Mouse (Mus musculus): ENCODE results near the gene Marcks. TPM values are rescaled to one million over a fixed set of nuclear protein-coding genes. Genes with fewer than 3 reads are reported as not detected.

Marcks gene
- total RNA-seq (2014; fragmentation: Nextera tagmentation) (not detected in 2 replicates), total RNA-seq (2017) (0.98 and 0.99 TPM in 2 replicates), polyA plus RNA-seq (2012) (not detected in 2 replicates)

GRCm38 (mm10) chr10:37138778-37139442 lies at the start of gene Marcks:
TSS of gene Marcks (minus strand) at chr10:37138920.
- H3K9me3 ChIP-seq (replicated peaks), result peaks cover 14% of the 10 kb centered on the region
- peak; percentile 30; the same call in 1 of the 2 replicates for ATAC-seq (ENCODE audit: extremely low read depth, insufficient number of reproducible peaks, low FRiP score, poor library complexity, severe bottlenecking)
- peaks cover 18% of the 10 kb centered on the region for H3K27me3 ChIP-seq (ENCODE audit: insufficient read depth, low read length)

GRCm38 (mm10) chr10:37177071-37177470 lies 38.4 kb upstream of the Marcks start:
- H3K4me1 ChIP-seq (ENCODE audit: insufficient read depth, low read depth, low read length), result no peaks in the 10 kb centered on the region
- TF ChIP-seq POLR2AphosphoS5 (IDR thresholded peaks at IDR 0.05; ENCODE audit: insufficient replicate concordance, low read depth, low read length) (no peak), TAL1 (conservative IDR thresholded peaks at IDR 0.05; ENCODE audit: low read depth, low read length) (no peak), GATA2 (IDR thresholded peaks at IDR 0.05; ENCODE audit: borderline replicate concordance, low read depth, low read length) (no peak), CTCF (IDR thresholded peaks at IDR 0.05; ENCODE audit: low read depth, low read length) (no peak), GATA1 (IDR thresholded peaks at IDR 0.05; ENCODE audit: borderline replicate concordance, low read length) (no peak)
- no peaks in the 10 kb centered on the region for H3K36me3 ChIP-seq (replicated peaks)
- no peak for DNase-seq (ENCODE audit: low spot score)
- H3K27me3 ChIP-seq (ENCODE audit: insufficient read depth, low read length), result peaks cover 2% of the 10 kb centered on the region; the same call in 1 of the 2 replicates
- no peak overlapping the region for H3K4me3 ChIP-seq (ENCODE audit: low read depth, low read length)
- no peak for ATAC-seq (ENCODE audit: extremely low read depth, insufficient number of reproducible peaks, low FRiP score, poor library complexity, severe bottlenecking)
- no peaks in the 10 kb centered on the region for H3K9me3 ChIP-seq (replicated peaks)

More at GRCm38 (mm10) chr10:37138778-37139442, at the start of gene Marcks:
- H3K4me3 ChIP-seq (ENCODE audit: low read depth, low read length), result peak within 1 kb of the TSS; percentile 59
- H3K4me1 ChIP-seq (ENCODE audit: insufficient read depth, low read depth, low read length), result peaks cover 10% of the 10 kb centered on the region
- TF ChIP-seq CTCF (IDR thresholded peaks at IDR 0.05; ENCODE audit: low read depth, low read length) (no peak), GATA1 (IDR thresholded peaks at IDR 0.05; ENCODE audit: borderline replicate concordance, low read length) (no peak), TAL1 (conservative IDR thresholded peaks at IDR 0.05; ENCODE audit: low read depth, low read length) (no peak), POLR2AphosphoS5 (IDR thresholded peaks at IDR 0.05; ENCODE audit: insufficient replicate concordance, low read depth, low read length) (no peak), GATA2 (IDR thresholded peaks at IDR 0.05; ENCODE audit: borderline replicate concordance, low read depth, low read length) (no peak)
- DNase-seq (ENCODE audit: low spot score), result peak; percentile 32
- no peaks in the 10 kb centered on the region for H3K36me3 ChIP-seq (replicated peaks)

GRCm38 (mm10) chr10:37172416-37172950 lies 33.8 kb upstream of the Marcks start:
- ATAC-seq (ENCODE audit: extremely low read depth, insufficient number of reproducible peaks, low FRiP score, poor library complexity, severe bottlenecking) (no peak), DNase-seq (ENCODE audit: low spot score) (no peak)
- Histone ChIP-seq H3K36me3 (replicated peaks) (no peaks in the 10 kb centered on the region), H3K4me1 (ENCODE audit: insufficient read depth, low read depth, low read length) (no peaks in the 10 kb centered on the region), H3K27me3 (ENCODE audit: insufficient read depth, low read length) (peaks cover 6% of the 10 kb centered on the region), H3K9me3 (replicated peaks) (no peaks in the 10 kb centered on the region), H3K4me3 (ENCODE audit: low read depth, low read length) (no peak overlapping the region)
- no peak for TF ChIP-seq CTCF (IDR thresholded peaks at IDR 0.05; ENCODE audit: low read depth, low read length)

- Histone ChIP-seq H3K36me3 (replicated peaks) (no peaks in the 10 kb centered on the region), H3K4me3 (ENCODE audit: low read depth, low read length) (no peak overlapping the region), H3K27me3 (ENCODE audit: insufficient read depth, low read length) (peaks cover 6% of the 10 kb centered on the region), H3K9me3 (replicated peaks) (no peaks in the 10 kb centered on the region), H3K4me1 (ENCODE audit: insufficient read depth, low read depth, low read length) (no peaks in the 10 kb centered on the region)
- DNase-seq (ENCODE audit: low spot score) (no peak), ATAC-seq (ENCODE audit: extremely low read depth, insufficient number of reproducible peaks, low FRiP score, poor library complexity, severe bottlenecking) (no peak)
- TF ChIP-seq CTCF (IDR thresholded peaks at IDR 0.05; ENCODE audit: low read depth, low read length) (no peak), POLR2AphosphoS5 (IDR thresholded peaks at IDR 0.05; ENCODE audit: insufficient replicate concordance, low read depth, low read length) (no peak), TAL1 (conservative IDR thresholded peaks at IDR 0.05; ENCODE audit: low read depth, low read length) (no peak), GATA2 (IDR thresholded peaks at IDR 0.05; ENCODE audit: borderline replicate concordance, low read depth, low read length) (no peak)
These were observed 33.1 kb upstream of the Marcks start for GRCm38 (mm10) chr10:37171711-37172415.

- ATAC-seq (ENCODE audit: extremely low read depth, insufficient number of reproducible peaks, low FRiP score, poor library complexity, severe bottlenecking) (no peak), DNase-seq (ENCODE audit: low spot score) (no peak)
- no peak for TF ChIP-seq CTCF (IDR thresholded peaks at IDR 0.05; ENCODE audit: low read depth, low read length)
- no peak for TF ChIP-seq GATA1 (IDR thresholded peaks at IDR 0.05; ENCODE audit: borderline replicate concordance, low read length)
- TF ChIP-seq TAL1 (conservative IDR thresholded peaks at IDR 0.05; ENCODE audit: low read depth, low read length), result no peak
- no peak for TF ChIP-seq GATA2 (IDR thresholded peaks at IDR 0.05; ENCODE audit: borderline replicate concordance, low read depth, low read length)
- no peak for TF ChIP-seq POLR2AphosphoS5 (IDR thresholded peaks at IDR 0.05; ENCODE audit: insufficient replicate concordance, low read depth, low read length)
- H3K4me3 ChIP-seq (ENCODE audit: low read depth, low read length), result no peak overlapping the region
- H3K27me3 ChIP-seq (ENCODE audit: insufficient read depth, low read length), result peaks cover 6% of the 10 kb centered on the region
- no peaks in the 10 kb centered on the region for H3K4me1 ChIP-seq (ENCODE audit: insufficient read depth, low read depth, low read length)
- H3K9me3 ChIP-seq (replicated peaks), result no peaks in the 10 kb centered on the region
- H3K36me3 ChIP-seq (replicated peaks), result no peaks in the 10 kb centered on the region
These were observed 32.2 kb upstream of the Marcks start for GRCm38 (mm10) chr10:37170878-37171277.

- ATAC-seq (ENCODE audit: extremely low read depth, insufficient number of reproducible peaks, low FRiP score, poor library complexity, severe bottlenecking) (no peak), DNase-seq (ENCODE audit: low spot score) (no peak)
- H3K4me1 ChIP-seq (ENCODE audit: insufficient read depth, low read depth, low read length), result no peaks in the 10 kb centered on the region
- peaks cover 6% of the 10 kb centered on the region for H3K27me3 ChIP-seq (ENCODE audit: insufficient read depth, low read length)
- TF ChIP-seq GATA1 (IDR thresholded peaks at IDR 0.05; ENCODE audit: borderline replicate concordance, low read length) (no peak), POLR2AphosphoS5 (IDR thresholded peaks at IDR 0.05; ENCODE audit: insufficient replicate concordance, low read depth, low read length) (no peak), TAL1 (conservative IDR thresholded peaks at IDR 0.05; ENCODE audit: low read depth, low read length) (no peak), GATA2 (IDR thresholded peaks at IDR 0.05; ENCODE audit: borderline replicate concordance, low read depth, low read length) (no peak), CTCF (IDR thresholded peaks at IDR 0.05; ENCODE audit: low read depth, low read length) (no peak)
- H3K9me3 ChIP-seq (replicated peaks), result no peaks in the 10 kb centered on the region
- no peaks in the 10 kb centered on the region for H3K36me3 ChIP-seq (replicated peaks)
- no peak overlapping the region for H3K4me3 ChIP-seq (ENCODE audit: low read depth, low read length)
These were observed 31.7 kb upstream of the Marcks start for GRCm38 (mm10) chr10:37170466-37170865.

Data from G1E (cell line).